Mouse (Mus musculus): ENCODE measurements around the gene Hist1h3f. TPM values are rescaled to one million over a fixed set of nuclear protein-coding genes. Genes with fewer than 3 reads are reported as not detected.
"Not testable (repeated sequence)": the region's sequence is repeated elsewhere in the genome, so short reads cannot be mapped to it uniquely, and the experiment has no call there.

The Hist1h3f gene
- polyA plus RNA-seq, 1 experiment from 2014 or later, result 3.2 TPM

DNA sequence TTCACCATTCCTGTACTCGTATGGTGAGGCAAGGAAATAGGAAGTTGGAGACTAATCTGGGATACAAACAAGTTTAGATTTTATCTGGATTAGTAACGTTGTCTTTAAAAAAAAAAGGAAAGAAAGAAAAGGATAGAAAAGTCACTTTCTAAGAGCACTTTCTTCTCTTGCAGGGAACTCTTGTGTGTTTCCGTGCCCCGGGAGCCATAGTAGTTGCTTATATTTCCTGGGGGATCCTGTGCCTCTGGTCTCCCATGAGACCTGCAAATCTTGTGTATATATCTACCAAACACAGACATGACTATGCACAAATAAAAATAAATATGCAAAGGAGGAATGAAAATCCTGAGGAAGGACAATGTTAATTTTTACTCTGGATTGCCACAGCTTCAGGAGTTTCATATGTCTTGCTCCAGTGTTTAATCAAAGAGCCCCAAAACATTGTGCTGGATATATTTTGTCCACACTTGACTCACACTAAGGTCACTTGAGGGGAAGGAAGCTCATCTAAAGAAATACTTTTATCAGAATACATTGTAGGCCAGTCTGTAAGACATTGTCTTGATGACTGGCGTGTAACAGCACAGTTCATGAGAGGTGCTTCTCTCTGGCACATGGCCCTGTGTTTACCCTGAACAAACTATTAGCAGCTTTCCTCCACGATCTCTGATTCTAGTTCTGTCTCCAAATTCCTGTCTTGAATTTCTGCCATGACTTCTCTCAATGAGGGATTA, 33.2 kb downstream of the Hist1h3f start:
- ATAC-seq (ENCODE audit: insufficient number of reproducible peaks, insufficient read depth, low FRiP score, low TSS enrichment, low read depth), result no peak
- Histone ChIP-seq H3K27me3 (no peaks in the 10 kb centered on the region), H3K9me3 (no peaks in the 10 kb centered on the region), H3K4me2 (peak overlapping the region; percentile 73), H3K4me1 (replicated peaks) (peaks cover 18% of the 10 kb centered on the region), H3K36me3 (no peaks in the 10 kb centered on the region), H3K27ac (peak overlapping the region; percentile 94), H3K9ac (replicated peaks) (peak overlapping the region; percentile 80; the same call in 1 of the 2 replicates), H3K4me3 (replicated peaks) (peak overlapping the region; percentile 49)
- WGBS, result 55% methylated on average over 6 of the region's 6 CpGs

- H3K36me3 ChIP-seq, result no peaks in the 10 kb centered on the region
- no peaks in the 10 kb centered on the region for H3K27me3 ChIP-seq
- no peak overlapping the region for H3K4me3 ChIP-seq (replicated peaks)
- H3K4me1 ChIP-seq (replicated peaks), result peaks cover 25% of the 10 kb centered on the region
- H3K9ac ChIP-seq (replicated peaks), result no peak overlapping the region
- 89% methylated on average over 1 of the region's 1 CpGs for WGBS
- no peak for ATAC-seq (ENCODE audit: insufficient number of reproducible peaks, insufficient read depth, low FRiP score, low TSS enrichment, low read depth)
- no peak overlapping the region for H3K4me2 ChIP-seq
- H3K27ac ChIP-seq, result peak overlapping the region; percentile 66; the same call in 1 of the 2 replicates
- H3K9me3 ChIP-seq, result no peaks in the 10 kb centered on the region
These were observed 34.0 kb downstream of the Hist1h3f start for GRCm38 (mm10) chr13:23577835-23578234.

- H3K36me3 ChIP-seq, result no peaks in the 10 kb centered on the region
- under 1% methylated on average over 43 of the region's 43 CpGs for WGBS
- no peaks in the 10 kb centered on the region for H3K27me3 ChIP-seq
- H3K4me1 ChIP-seq (replicated peaks), result peaks cover 34% of the 10 kb centered on the region
- peak within 1 kb of the TSS; percentile 85 for H3K4me2 ChIP-seq
- no peaks in the 10 kb centered on the region for H3K9me3 ChIP-seq
- peak within 1 kb of the TSS; percentile 96 for H3K27ac ChIP-seq
- peak; percentile 91 for ATAC-seq (ENCODE audit: insufficient number of reproducible peaks, insufficient read depth, low FRiP score, low TSS enrichment, low read depth)
- H3K4me3 ChIP-seq (replicated peaks), result peak within 1 kb of the TSS; percentile 55
- peak within 1 kb of the TSS; percentile 73 for H3K9ac ChIP-seq (replicated peaks)
These were observed 37.8 kb downstream of the Hist1h3f start, which contains the start of gene Hist1h4d for GRCm38 (mm10) chr13:23581408-23582218. Gene Hist1h4d, plus strand, starts transcription at chr13:23581598.

- WGBS, result 7% methylated on average over 6 of the region's 6 CpGs
- Histone ChIP-seq H3K4me1 (replicated peaks) (peaks cover 34% of the 10 kb centered on the region), H3K36me3 (no peaks in the 10 kb centered on the region), H3K27ac (peak overlapping the region; percentile 96), H3K9me3 (no peaks in the 10 kb centered on the region), H3K27me3 (no peaks in the 10 kb centered on the region), H3K4me3 (replicated peaks) (peak overlapping the region; percentile 55), H3K9ac (replicated peaks) (peak overlapping the region; percentile 73), H3K4me2 (peak overlapping the region; percentile 85)
- ATAC-seq (ENCODE audit: insufficient number of reproducible peaks, insufficient read depth, low FRiP score, low TSS enrichment, low read depth), result no peak
These were observed 38.6 kb downstream of the Hist1h3f start for GRCm38 (mm10) chr13:23582219-23583056.

DNA sequence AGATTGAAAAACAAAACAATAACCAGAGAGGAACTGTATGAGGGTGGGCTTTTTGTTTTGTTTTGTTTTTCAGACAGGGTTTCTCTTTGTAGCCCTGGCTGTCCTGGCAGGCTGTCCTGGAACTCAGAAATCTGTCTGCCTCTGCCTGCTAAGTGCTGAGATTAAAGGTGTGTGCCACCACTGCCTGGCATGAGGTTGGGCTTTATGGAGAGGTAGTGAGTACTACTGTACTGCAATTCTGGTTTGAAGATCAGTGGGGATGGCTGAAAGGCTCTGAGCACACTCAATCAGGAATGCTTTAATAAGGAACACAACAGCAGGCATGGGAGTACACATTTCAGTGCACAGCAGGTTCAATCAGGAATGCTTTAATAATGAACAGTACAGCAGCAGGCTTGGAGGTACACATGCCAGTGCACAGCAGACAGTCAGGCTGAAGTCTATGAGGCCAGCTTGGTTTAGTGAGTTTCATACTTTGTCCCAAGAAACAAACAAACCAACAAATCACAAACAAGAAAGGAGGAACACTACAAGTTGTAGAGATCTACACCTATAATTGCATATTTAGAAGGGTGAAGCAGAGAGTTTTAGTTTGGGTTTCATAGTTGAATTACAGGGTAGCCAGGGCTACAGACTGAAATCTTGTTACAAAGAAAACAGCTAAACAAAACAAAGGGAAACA, 39.7 kb downstream of the Hist1h3f start:
- Histone ChIP-seq H3K27ac (peak overlapping the region; percentile 96), H3K36me3 (no peaks in the 10 kb centered on the region), H3K27me3 (no peaks in the 10 kb centered on the region), H3K4me2 (peak overlapping the region; percentile 85), H3K9ac (replicated peaks) (peak overlapping the region; percentile 31; the same call in 1 of the 2 replicates), H3K4me3 (replicated peaks) (no peak overlapping the region), H3K9me3 (no peaks in the 10 kb centered on the region), H3K4me1 (replicated peaks) (peaks cover 34% of the 10 kb centered on the region)
- ATAC-seq (ENCODE audit: insufficient number of reproducible peaks, insufficient read depth, low FRiP score, low TSS enrichment, low read depth), result no peak

DNA sequence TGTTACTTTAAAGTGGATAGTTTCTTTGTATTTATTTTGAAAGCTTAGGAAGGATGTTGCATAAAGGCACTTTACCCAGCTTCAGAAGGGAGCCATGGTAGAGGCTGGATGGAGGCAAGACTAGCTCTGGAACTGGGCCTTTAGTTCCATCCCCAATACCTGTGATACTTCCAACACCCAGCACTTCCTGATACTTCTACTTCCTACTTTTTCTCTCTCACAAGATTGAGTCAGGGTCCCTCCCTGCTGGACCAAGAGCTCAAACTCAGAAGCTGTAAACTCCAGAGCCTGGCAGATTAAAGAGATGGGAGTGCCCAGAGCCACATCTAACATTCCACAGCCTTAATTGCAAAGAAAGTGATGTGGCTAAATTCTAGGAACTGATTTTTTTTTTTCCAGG, 40.5 kb downstream of the Hist1h3f start:
- peak overlapping the region; percentile 96 for H3K27ac ChIP-seq
- no peak for ATAC-seq (ENCODE audit: insufficient number of reproducible peaks, insufficient read depth, low FRiP score, low TSS enrichment, low read depth)
- H3K4me2 ChIP-seq, result peak overlapping the region; percentile 76
- H3K4me3 ChIP-seq (replicated peaks), result peak overlapping the region; percentile 44
- no peaks in the 10 kb centered on the region for H3K9me3 ChIP-seq
- H3K27me3 ChIP-seq, result no peaks in the 10 kb centered on the region
- H3K4me1 ChIP-seq (replicated peaks), result peaks cover 34% of the 10 kb centered on the region
- H3K9ac ChIP-seq (replicated peaks), result peak overlapping the region; percentile 76
- H3K36me3 ChIP-seq, result no peaks in the 10 kb centered on the region

- no peaks in the 10 kb centered on the region for H3K27me3 ChIP-seq
- under 1% methylated on average over 21 of the region's 21 CpGs for WGBS
- H3K9ac ChIP-seq (replicated peaks), result peak overlapping the region; percentile 76
- H3K4me2 ChIP-seq, result peak overlapping the region; percentile 76
- peak overlapping the region; percentile 44 for H3K4me3 ChIP-seq (replicated peaks)
- no peaks in the 10 kb centered on the region for H3K9me3 ChIP-seq
- H3K36me3 ChIP-seq, result no peaks in the 10 kb centered on the region
- H3K27ac ChIP-seq, result peak overlapping the region; percentile 96
- peaks cover 34% of the 10 kb centered on the region for H3K4me1 ChIP-seq (replicated peaks)
- ATAC-seq (ENCODE audit: insufficient number of reproducible peaks, insufficient read depth, low FRiP score, low TSS enrichment, low read depth), result no peak
These were observed 41.2 kb downstream of the Hist1h3f start for GRCm38 (mm10) chr13:23585029-23585441.

GRCm38 (mm10) chr13:23585442-23586098, 41.7 kb downstream of the Hist1h3f start:
- Histone ChIP-seq H3K27ac (peak overlapping the region; percentile 96), H3K4me2 (peak overlapping the region; percentile 76), H3K9ac (replicated peaks) (peak overlapping the region; percentile 76), H3K4me1 (replicated peaks) (peaks cover 33% of the 10 kb centered on the region), H3K4me3 (replicated peaks) (peak overlapping the region; percentile 44)
- not testable (repeated sequence) for H3K36me3 ChIP-seq, H3K9me3 ChIP-seq, H3K27me3 ChIP-seq
- peak; percentile 81 for ATAC-seq (ENCODE audit: insufficient number of reproducible peaks, insufficient read depth, low FRiP score, low TSS enrichment, low read depth)
- 1% methylated on average over 28 of the region's 36 CpGs for WGBS

DNA sequence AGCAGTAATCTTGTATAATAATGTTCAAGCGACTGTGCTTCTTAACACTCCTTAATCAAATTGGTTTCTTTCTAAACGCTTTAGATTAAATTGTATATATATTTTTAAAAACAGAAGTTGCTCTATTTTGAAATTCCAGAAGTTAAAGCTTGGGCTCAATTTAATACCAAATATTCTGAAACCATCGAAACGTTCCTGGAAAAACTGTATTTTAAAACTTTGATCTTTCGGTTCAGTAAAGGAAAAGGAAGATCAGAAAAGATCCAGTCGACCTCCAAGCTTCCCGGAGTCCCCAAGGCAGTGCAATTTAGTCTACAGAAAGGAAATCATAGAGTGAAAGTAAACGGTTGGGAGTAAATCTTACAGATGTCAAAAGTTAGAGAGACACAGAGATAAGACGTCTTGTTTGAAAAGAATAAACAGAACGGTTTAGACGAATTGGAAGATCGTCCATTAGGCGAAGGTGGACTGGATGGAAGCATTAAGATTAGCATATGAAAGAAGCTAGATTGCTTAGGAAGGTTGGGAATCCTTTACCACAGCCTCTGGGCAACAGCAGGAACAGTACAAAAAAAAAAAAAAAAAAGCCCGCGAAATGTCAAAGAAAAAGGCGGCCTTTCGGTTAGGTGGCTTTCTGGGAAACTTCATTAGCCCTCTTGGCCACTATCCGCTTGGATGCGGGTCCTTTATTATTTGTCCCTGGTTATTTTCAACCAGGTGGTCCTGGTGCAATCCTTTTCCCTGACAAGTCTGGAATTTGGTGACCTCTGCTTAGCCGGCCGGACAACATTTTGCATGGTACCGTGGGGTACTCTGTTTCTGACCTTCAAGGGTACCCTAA, 42.5 kb downstream of the Hist1h3f start:
- no peaks in the 10 kb centered on the region for H3K9me3 ChIP-seq
- 2% methylated on average over 22 of the region's 22 CpGs for WGBS
- H3K27ac ChIP-seq, result peak overlapping the region; percentile 97
- H3K27me3 ChIP-seq, result no peaks in the 10 kb centered on the region
- peak overlapping the region; percentile 44 for H3K4me3 ChIP-seq (replicated peaks)
- ATAC-seq (ENCODE audit: insufficient number of reproducible peaks, insufficient read depth, low FRiP score, low TSS enrichment, low read depth), result no peak
- peak overlapping the region; percentile 38 for H3K9ac ChIP-seq (replicated peaks)
- H3K4me2 ChIP-seq, result peak overlapping the region; percentile 76
- peaks cover 31% of the 10 kb centered on the region for H3K4me1 ChIP-seq (replicated peaks)
- no peaks in the 10 kb centered on the region for H3K36me3 ChIP-seq

All from limb, embryonic 12.5 days (tissue).